Mouse (Mus musculus) bone marrow, adult 2 months (tissue): Measurements from ENCODE around the gene Xab2.

ENCODE experiments used
- CTCF ChIP-seq: fragments of 200-500 bp; IDR thresholded peaks from 2 replicates; pipeline ENCODE4 v1.5.1; 2011; ENCODE audit warnings: low read length, control low read depth; ENCODE audit not compliant: control insufficient read depth, insufficient read depth
- POLR2A ChIP-seq: fragments of 200-500 bp; IDR thresholded peaks from 2 replicates; pipeline ENCODE4 v1.6.1; 2011; ENCODE audit warnings: low read depth, mild to moderate bottlenecking, control low read depth, low read length, borderline replicate concordance; ENCODE audit not compliant: control insufficient read depth

DNA sequence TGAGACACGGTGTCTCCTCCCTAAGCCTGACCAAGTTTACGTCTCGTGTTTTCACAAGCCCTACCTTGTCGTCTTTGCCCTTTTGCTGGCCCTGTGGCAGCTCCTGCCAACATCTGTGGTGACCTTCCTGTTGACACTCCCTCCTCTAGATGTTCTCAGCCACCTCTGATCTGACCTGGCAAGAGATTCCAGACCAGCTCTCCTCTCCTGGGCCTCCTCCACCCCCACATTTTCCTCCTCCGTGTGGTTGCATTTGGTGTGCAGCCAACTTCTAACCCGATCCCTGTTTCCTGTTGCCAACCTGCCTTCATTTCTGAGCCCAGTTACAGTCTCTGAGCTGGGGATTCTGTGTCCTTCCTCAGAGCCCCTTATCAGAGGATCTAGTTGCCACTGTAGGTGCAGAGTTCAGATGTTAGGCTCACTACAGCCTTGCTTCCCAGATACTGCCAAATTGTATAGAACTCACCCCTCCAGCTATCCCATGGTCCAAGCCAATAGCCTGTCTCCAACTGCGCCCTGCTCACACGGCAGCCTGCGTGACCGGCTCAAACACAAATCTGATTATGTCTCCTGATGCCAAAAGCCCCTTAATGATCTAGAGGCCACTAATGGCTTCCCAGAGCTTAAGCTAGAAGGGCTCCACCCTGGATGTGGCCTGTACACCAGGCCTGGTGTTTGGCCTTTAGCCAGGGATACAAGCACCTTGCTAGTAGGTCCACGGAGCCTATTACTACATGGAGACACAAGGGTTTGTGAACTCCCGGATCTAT lies 11.9 kb downstream of the Xab2 start:
- no peak for TF ChIP-seq CTCF
- TF ChIP-seq POLR2A: no peak
